Mouse (Mus musculus) urinary bladder, postnatal 4 days (tissue): ENCODE measurements around the gene Npas2.

Source experiments
- DNase-seq, 2 experiments: peaks; one replicate each; pipeline ENCODE4 v3.0.0; 2021 to 2022; ENCODE audit warnings: low spot score in 2 of 2

The Npas2 gene

GRCm38 (mm10) chr1:39284786-39285185 lies 91.3 kb downstream of the Npas2 start:
- peak in 1 of 2 experiments; percentile 42 for DNase-seq

GRCm38 (mm10) chr1:39287076-39287475 lies 93.5 kb downstream of the Npas2 start:
- DNase-seq: no peak

- no peak for DNase-seq
These were observed 94.3 kb downstream of the Npas2 start for GRCm38 (mm10) chr1:39287831-39288230.

GRCm38 (mm10) chr1:39288425-39288824 lies 94.9 kb downstream of the Npas2 start:
- DNase-seq: no peak

- DNase-seq: no peak
These were observed 98.5 kb downstream of the Npas2 start for GRCm38 (mm10) chr1:39292001-39292400.

DNA sequence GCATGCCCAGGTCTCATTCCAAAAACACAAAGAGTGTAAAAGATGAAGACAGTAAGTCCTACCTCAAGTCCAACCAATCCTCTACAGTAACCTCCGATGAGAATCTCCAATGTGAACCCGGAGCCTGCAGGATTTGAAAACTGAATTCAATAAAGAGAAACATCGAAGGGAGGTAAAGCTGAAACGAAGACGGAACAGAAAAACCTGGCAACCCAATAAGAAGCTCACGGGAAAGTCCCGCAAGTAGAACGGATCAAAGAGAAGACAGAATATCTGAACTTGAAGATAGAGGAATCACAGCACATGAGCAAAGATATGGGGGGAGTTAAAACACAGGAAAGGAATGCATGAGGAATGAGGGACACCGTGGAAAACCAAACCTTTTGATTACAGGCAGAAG lies 104.8 kb downstream of the Npas2 start:
- DNase-seq: no peak

DNA sequence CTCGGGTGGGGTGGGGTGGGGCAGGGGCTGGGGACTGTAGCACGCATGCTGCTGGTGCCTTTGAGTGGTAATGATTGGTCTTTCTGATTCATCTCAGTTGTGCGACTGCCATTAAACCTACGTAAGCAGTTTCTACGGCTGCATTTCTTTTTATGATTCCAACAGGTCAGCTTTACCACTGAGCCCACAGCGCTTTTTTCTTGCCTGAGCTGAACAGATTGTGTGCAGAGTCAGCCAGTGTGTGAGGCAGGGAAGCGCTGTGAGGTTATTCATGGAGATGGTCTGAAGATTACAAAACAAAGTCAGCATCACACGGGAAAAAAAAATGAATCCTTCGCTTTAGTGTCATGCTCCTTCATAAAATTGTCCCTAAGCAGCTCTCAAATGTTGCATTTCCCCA lies 106.7 kb downstream of the Npas2 start:
- DNase-seq: no peak

DNA sequence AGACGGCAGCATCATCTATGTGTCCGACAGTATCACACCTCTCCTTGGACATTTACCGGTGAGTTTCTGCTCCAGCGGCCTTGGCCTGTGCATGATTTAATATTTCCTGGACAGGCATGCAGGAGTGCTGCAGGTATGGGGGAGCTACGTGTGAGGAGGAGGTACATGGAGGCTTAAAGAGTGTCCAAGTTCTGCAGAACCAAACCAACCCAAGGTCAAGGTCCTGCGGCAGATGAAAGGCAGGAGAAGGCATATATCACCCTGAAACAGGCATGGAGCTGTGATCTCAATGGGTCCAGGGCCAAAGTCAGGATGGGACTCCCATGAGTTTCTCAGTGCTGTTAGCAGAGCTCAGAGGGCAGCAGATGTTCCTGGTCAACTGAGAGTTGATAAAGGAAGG lies 107.1 kb downstream of the Npas2 start:
- DNase-seq: no peak

DNA sequence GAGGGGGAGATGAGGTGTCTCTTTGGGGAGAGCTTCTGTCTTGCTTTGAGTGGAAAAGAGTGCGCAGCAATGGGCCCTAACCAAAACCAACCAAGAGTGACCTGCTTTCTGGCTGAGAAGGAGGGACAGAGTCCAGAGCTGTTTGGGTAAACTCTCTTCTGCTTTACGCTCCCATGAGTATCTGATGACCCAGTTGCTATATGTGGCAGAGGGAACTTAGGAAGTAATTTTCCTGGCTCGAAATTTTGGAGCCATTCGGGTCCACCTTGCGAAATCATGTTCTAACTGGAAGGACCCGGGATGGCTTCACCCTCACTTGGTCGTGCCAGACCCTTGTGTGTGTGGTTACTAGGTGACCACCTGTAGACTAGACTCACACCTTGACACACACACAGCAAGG lies 108.7 kb downstream of the Npas2 start:
- DNase-seq: no peak

- DNase-seq: no peak
These were observed 109.6 kb downstream of the Npas2 start for GRCm38 (mm10) chr1:39303054-39303649.

GRCm38 (mm10) chr1:39307291-39307690 lies 113.8 kb downstream of the Npas2 start:
- DNase-seq: no peak

DNA sequence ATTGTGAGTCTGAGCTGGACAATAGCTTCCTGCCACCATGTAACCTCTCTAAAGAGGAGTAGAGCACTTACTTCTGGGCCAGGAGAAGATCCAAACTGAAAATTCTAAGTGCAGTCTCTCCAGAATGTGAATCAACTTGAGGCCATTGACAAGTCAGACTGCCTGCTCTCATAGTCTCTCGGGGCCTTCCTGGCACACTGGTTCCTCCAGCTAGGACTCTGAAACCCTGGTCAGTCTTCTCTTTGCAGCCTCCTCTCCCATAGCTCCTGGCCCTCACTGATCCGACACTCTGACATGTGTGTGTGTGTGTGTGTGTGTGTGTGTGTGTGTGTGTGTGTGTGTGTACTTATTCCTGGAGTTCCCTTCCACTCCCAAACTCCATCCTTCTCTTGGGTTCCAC lies 114.4 kb downstream of the Npas2 start:
- DNase-seq: no peak

DNA sequence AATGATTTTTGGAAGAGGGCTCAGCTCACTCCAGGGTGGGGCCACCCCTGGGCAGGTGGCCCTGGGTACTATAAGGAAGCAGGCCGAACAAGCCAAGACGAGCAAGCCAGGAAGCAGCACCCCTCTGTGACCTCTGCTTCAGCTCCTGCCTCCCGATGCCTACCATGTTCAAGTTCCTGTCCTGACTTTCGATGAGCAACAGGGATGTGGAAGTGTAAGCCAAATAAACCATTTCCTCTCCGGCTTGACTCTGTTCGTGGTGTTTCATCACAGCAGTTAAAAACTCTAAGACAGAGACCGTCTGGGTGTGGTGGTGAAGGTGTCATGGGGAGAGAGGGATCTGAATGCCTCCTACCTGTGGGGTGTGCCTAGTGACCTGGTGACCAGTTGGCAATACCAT lies 116.0 kb downstream of the Npas2 start:
- DNase-seq: no peak

DNA sequence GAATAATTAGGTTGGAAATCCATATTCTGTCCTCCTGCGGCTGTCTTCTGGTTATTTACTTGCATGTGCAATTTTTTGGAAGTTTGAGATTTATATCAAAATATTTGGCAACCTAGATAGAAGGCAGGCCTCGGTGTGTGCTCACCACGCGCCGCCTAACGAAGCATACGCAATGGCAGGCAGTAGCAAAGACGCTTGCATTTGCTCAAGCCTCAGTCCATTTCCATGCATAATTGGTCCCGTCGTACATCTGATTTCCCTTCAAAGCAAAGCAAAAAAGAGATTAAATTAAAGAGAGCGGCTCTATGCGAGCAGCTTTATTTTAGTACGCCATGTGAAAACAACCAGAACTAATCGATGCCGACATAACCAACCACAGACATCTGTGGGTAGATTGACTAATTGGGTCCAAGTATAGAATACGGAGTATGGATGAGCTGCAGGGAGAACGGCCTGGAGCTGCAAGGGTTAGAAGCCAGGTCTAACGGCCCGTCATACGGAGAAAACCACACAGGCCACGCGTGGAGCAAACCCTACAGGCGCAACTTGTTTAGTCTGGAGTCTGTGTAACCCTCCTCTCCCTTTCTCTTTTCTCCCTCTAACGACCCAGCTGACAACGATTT lies 118.9 kb downstream of the Npas2 start:
- DNase-seq: no peak

GRCm38 (mm10) chr1:39313352-39314245 lies 120.1 kb downstream of the Npas2 start:
- no peak for DNase-seq

GRCm38 (mm10) chr1:39317935-39318334 lies 124.4 kb downstream of the Npas2 start:
- no peak for DNase-seq

GRCm38 (mm10) chr1:39318870-39319269 lies 125.3 kb downstream of the Npas2 start:
- no peak for DNase-seq

DNA sequence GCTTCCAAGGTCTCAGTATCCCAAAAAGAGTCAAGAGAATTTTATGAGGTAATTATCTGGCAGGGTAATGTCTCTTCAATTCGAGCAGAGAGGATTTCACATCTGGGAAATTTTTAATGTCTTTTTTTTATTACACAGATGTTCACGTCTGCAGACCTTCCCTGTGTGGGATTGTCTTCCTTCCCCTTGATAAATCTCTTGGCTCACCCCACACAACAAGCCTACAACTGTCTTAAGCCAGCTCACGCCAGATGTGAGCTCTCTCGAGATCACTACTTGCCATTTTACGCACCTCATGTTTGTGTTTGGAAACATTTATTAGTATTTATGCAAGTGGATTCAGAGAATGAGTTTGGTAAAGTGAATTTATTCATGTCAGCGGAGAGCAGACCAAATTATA lies 128.4 kb downstream of the Npas2 start:
- DNase-seq: no peak

GRCm38 (mm10) chr1:39325228-39325627 lies 131.7 kb downstream of the Npas2 start:
- DNase-seq: no peak

DNA sequence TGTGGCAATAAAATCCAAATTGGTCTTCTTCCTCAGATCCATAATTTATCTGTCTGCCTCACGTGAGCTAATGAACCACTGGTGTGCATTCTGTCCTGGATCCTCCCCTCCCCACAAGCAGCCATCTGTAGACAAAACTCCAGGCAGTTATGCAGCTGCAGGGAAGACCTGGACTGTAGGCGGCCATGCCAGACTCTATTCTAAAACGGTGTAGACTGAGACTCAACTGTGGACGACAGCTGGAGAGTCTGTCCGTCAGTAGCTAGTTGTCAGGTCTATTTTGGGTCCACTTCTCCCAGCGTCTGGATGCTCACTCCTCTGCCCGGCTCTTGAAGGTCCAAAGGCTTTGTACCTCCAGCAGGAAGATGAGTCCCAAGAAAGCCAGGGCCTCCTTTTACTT lies 134.0 kb downstream of the Npas2 start:
- no peak for DNase-seq

GRCm38 (mm10) chr1:39330857-39331594 lies 137.5 kb downstream of the Npas2 start:
- DNase-seq: no peak

DNA sequence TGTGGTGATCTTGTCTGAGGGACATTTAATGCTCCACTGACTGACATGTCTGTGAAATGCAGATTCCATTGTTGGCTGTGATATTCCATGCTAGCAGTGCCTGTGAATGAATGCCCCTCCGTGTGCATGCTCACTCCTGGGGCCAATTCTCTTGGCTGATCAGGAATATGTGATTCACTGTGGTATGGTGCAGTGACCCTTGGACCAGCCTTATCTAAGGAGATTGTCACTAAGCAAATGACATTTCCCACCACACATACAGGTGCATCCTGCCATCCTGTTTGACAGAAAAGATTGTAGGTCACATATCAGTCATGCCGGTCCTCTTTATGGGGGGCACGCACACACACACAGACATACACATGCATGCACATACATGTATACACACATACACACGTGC lies 138.9 kb downstream of the Npas2 start:
- no peak for DNase-seq
